Mouse (Mus musculus): ENCODE data around the gene Gtpbp3. TPM values are rescaled to one million over a fixed set of nuclear protein-coding genes. Genes with fewer than 3 reads are reported as not detected.

The Gtpbp3 gene
- polyA plus RNA-seq, 1 experiment from 2014 or later: 14.8 TPM

Other genes starting within 250 kb of the Gtpbp3 start
- 18.7 and 19.1 TPM in 2 replicates for gene Myo9b, start 215.4 kb upstream of the Gtpbp3 start, polyA plus RNA-seq (2015; fragmentation: Nextera tagmentation; extraction: Ambion mirVana)
- gene Haus8, start 215.2 kb upstream of the Gtpbp3 start, polyA plus RNA-seq (2015; fragmentation: Nextera tagmentation; extraction: Ambion mirVana): 46.4 and 55.4 TPM in 2 replicates
- gene Use1, start 121.3 kb upstream of the Gtpbp3 start, polyA plus RNA-seq (2015; fragmentation: Nextera tagmentation; extraction: Ambion mirVana): 90.2 and 91.5 TPM in 2 replicates
- 5.6 and 6.5 TPM in 2 replicates for gene Ocel1, start 116.8 kb upstream of the Gtpbp3 start, polyA plus RNA-seq (2015; fragmentation: Nextera tagmentation; extraction: Ambion mirVana)
- gene Nr2f6, start 106.1 kb upstream of the Gtpbp3 start, polyA plus RNA-seq (2015; fragmentation: Nextera tagmentation; extraction: Ambion mirVana): 17.3 and 24.1 TPM in 2 replicates
- gene Ushbp1, start 92.3 kb upstream of the Gtpbp3 start, polyA plus RNA-seq (2015; fragmentation: Nextera tagmentation; extraction: Ambion mirVana): 12.7 and 12.8 TPM in 2 replicates
- 72.2 and 77.4 TPM in 2 replicates for gene Babam1, start 91.2 kb upstream of the Gtpbp3 start, polyA plus RNA-seq (2015; fragmentation: Nextera tagmentation; extraction: Ambion mirVana)
- 38.7 and 42.5 TPM in 2 replicates for gene Ankle1, start 82.1 kb upstream of the Gtpbp3 start, polyA plus RNA-seq (2015; fragmentation: Nextera tagmentation; extraction: Ambion mirVana)
- gene Abhd8, start 24.4 kb upstream of the Gtpbp3 start, polyA plus RNA-seq (2015; fragmentation: Nextera tagmentation; extraction: Ambion mirVana): 23.5 and 27.5 TPM in 2 replicates
- gene Mrpl34, start 23.1 kb upstream of the Gtpbp3 start, polyA plus RNA-seq (2015; fragmentation: Nextera tagmentation; extraction: Ambion mirVana): 126 and 148 TPM in 2 replicates
- 87.1 and 89.1 TPM in 2 replicates for gene Dda1, start 18.9 kb upstream of the Gtpbp3 start, polyA plus RNA-seq (2015; fragmentation: Nextera tagmentation; extraction: Ambion mirVana)
- gene Ano8, start 2.1 kb upstream of the Gtpbp3 start, polyA plus RNA-seq (2015; fragmentation: Nextera tagmentation; extraction: Ambion mirVana): 0.26 and 0.27 TPM in 2 replicates
- gene Plvap, start 23.6 kb downstream of the Gtpbp3 start, polyA plus RNA-seq (2015; fragmentation: Nextera tagmentation; extraction: Ambion mirVana): 79.7 and 81.8 TPM in 2 replicates
- 0.32 and 0.40 TPM in 2 replicates for gene Ccdc194, start 37.6 kb downstream of the Gtpbp3 start, polyA plus RNA-seq (2015; fragmentation: Nextera tagmentation; extraction: Ambion mirVana)
- 39.9 and 46.5 TPM in 2 replicates for gene Bst2, start 49.4 kb downstream of the Gtpbp3 start, polyA plus RNA-seq (2015; fragmentation: Nextera tagmentation; extraction: Ambion mirVana)
- gene Mvb12a, start 54.8 kb downstream of the Gtpbp3 start, polyA plus RNA-seq (2015; fragmentation: Nextera tagmentation; extraction: Ambion mirVana): 101 and 103 TPM in 2 replicates
- 2.9 and 3.2 TPM in 2 replicates for gene Tmem221, start 70.8 kb downstream of the Gtpbp3 start, polyA plus RNA-seq (2015; fragmentation: Nextera tagmentation; extraction: Ambion mirVana)
- 0.08 TPM in 1 of 2 replicates, not detected in the other for gene Nxnl1, start 78.5 kb downstream of the Gtpbp3 start, polyA plus RNA-seq (2015; fragmentation: Nextera tagmentation; extraction: Ambion mirVana)
- 35.2 and 41.4 TPM in 2 replicates for gene Slc27a1, start 80.8 kb downstream of the Gtpbp3 start, polyA plus RNA-seq (2015; fragmentation: Nextera tagmentation; extraction: Ambion mirVana)
- 200 and 206 TPM in 2 replicates for gene Pgls, start 104.1 kb downstream of the Gtpbp3 start, polyA plus RNA-seq (2015; fragmentation: Nextera tagmentation; extraction: Ambion mirVana)
- gene Fam129c, start 109.5 kb downstream of the Gtpbp3 start, polyA plus RNA-seq (2015; fragmentation: Nextera tagmentation; extraction: Ambion mirVana): 3.2 and 4.0 TPM in 2 replicates
- gene Colgalt1, start 122.9 kb downstream of the Gtpbp3 start, polyA plus RNA-seq (2015; fragmentation: Nextera tagmentation; extraction: Ambion mirVana): 60.1 and 69.2 TPM in 2 replicates
- gene Unc13a, start 183.7 kb downstream of the Gtpbp3 start, polyA plus RNA-seq (2015; fragmentation: Nextera tagmentation; extraction: Ambion mirVana): 1.1 and 1.2 TPM in 2 replicates
- 9.3 and 9.5 TPM in 2 replicates for gene Jak3, start 188.2 kb downstream of the Gtpbp3 start, polyA plus RNA-seq (2015; fragmentation: Nextera tagmentation; extraction: Ambion mirVana)
- gene Insl3, start 201.1 kb downstream of the Gtpbp3 start, polyA plus RNA-seq (2015; fragmentation: Nextera tagmentation; extraction: Ambion mirVana): 1.1 and 1.7 TPM in 2 replicates
- gene B3gnt3, start 213.7 kb downstream of the Gtpbp3 start, polyA plus RNA-seq (2015; fragmentation: Nextera tagmentation; extraction: Ambion mirVana): 12.2 and 15.0 TPM in 2 replicates
- 6.1 and 7.0 TPM in 2 replicates for gene Fcho1, start 237.6 kb downstream of the Gtpbp3 start, polyA plus RNA-seq (2015; fragmentation: Nextera tagmentation; extraction: Ambion mirVana)

Measured in stomach, embryonic 16.5 days (tissue).